Mouse (Mus musculus): ENCODE data around the gene Creld1.

Creld1 gene

GRCm38 (mm10) chr6:113457952-113458534 is 25.1 kb upstream of the Creld1 start, which contains the start of gene Il17re:
Gene Il17re, plus strand, starts transcription at chr6:113458484.
- TF ChIP-seq GATA4 (IDR thresholded peaks at IDR 0.05; ENCODE audit: insufficient replicate concordance, low read length) = no peak

GRCm38 (mm10) chr6:113458635-113459034 is 24.5 kb upstream of the Creld1 start:
- TF ChIP-seq GATA4 (IDR thresholded peaks at IDR 0.05; ENCODE audit: insufficient replicate concordance, low read length) = no peak

- TF ChIP-seq GATA4 (IDR thresholded peaks at IDR 0.05; ENCODE audit: insufficient replicate concordance, low read length) = no peak
Observed at GRCm38 (mm10) chr6:113464040-113464439, 19.1 kb upstream of the Creld1 start.

GRCm38 (mm10) chr6:113465602-113466001 is 17.5 kb upstream of the Creld1 start:
- TF ChIP-seq GATA4 (IDR thresholded peaks at IDR 0.05; ENCODE audit: insufficient replicate concordance, low read length) = no peak

GRCm38 (mm10) chr6:113468512-113468911 is 14.6 kb upstream of the Creld1 start:
- TF ChIP-seq GATA4 (IDR thresholded peaks at IDR 0.05; ENCODE audit: insufficient replicate concordance, low read length) = no peak

GRCm38 (mm10) chr6:113469021-113469420 is 14.1 kb upstream of the Creld1 start:
- TF ChIP-seq GATA4 (IDR thresholded peaks at IDR 0.05; ENCODE audit: insufficient replicate concordance, low read length) = no peak

- TF ChIP-seq GATA4 (IDR thresholded peaks at IDR 0.05; ENCODE audit: insufficient replicate concordance, low read length) = no peak
Observed at GRCm38 (mm10) chr6:113469432-113469831, 13.7 kb upstream of the Creld1 start.

GRCm38 (mm10) chr6:113471297-113471936 is 11.7 kb upstream of the Creld1 start, which contains the start of gene Il17rc:
Gene Il17rc, plus strand, starts transcription at chr6:113471427.
- no peak for TF ChIP-seq GATA4 (IDR thresholded peaks at IDR 0.05; ENCODE audit: insufficient replicate concordance, low read length)

GRCm38 (mm10) chr6:113472061-113472460 is 11.0 kb upstream of the Creld1 start:
- TF ChIP-seq GATA4 (IDR thresholded peaks at IDR 0.05; ENCODE audit: insufficient replicate concordance, low read length) = no peak

GRCm38 (mm10) chr6:113473246-113473645 is 9.9 kb upstream of the Creld1 start:
- no peak for TF ChIP-seq GATA4 (IDR thresholded peaks at IDR 0.05; ENCODE audit: insufficient replicate concordance, low read length)

GRCm38 (mm10) chr6:113473715-113474114 is 9.4 kb upstream of the Creld1 start:
- TF ChIP-seq GATA4 (IDR thresholded peaks at IDR 0.05; ENCODE audit: insufficient replicate concordance, low read length) = no peak

- TF ChIP-seq GATA4 (IDR thresholded peaks at IDR 0.05; ENCODE audit: insufficient replicate concordance, low read length) = no peak
Observed at GRCm38 (mm10) chr6:113477353-113477752, 5.7 kb upstream of the Creld1 start.

- no peak for TF ChIP-seq GATA4 (IDR thresholded peaks at IDR 0.05; ENCODE audit: insufficient replicate concordance, low read length)
Observed at GRCm38 (mm10) chr6:113478906-113479305, 4.2 kb upstream of the Creld1 start.

- TF ChIP-seq GATA4 (IDR thresholded peaks at IDR 0.05; ENCODE audit: insufficient replicate concordance, low read length) = no peak
Observed at GRCm38 (mm10) chr6:113480555-113481373, 2.3 kb upstream of the Creld1 start.

GRCm38 (mm10) chr6:113482477-113483099 is 509 bp upstream of the Creld1 start:
- no peak for TF ChIP-seq GATA4 (IDR thresholded peaks at IDR 0.05; ENCODE audit: insufficient replicate concordance, low read length)

Measured in liver, adult (tissue).